ENCODE assay signal across 9 mouse cellular contexts in the genomic region with DNA sequence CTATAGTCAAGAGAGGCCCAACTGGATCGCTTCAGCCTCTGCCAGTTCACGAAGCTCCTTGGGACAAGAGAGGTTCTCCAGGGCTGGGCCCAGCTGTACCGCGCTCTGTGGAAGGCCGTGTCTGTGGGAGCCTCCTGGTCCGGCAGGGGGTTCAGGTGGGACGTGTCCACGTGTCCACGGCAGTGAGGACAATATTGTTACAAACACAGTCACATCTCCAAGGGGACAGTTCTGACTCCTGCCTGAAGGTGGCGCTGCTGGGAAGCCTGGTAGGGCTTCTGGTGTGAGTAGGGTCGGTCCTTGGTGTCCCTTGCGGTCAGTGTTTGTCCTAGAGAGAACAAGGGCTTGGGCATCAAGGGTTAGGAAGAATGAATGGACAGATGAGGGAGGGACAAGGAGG. TPM values are rescaled to one million over a fixed set of nuclear protein-coding genes. Genes with fewer than 3 reads are reported as not detected.
DNase-seq lines count a peak whose midpoint lies in the region; ATAC-seq lines count a peak whose summit lies in the region.
"Had no signal": no experiment of that assay in that cellular context is flagged by ENCODE, and none has a peak within 500 bp of the region (broad histone marks: within the 10 kb centered on the region; RNA-seq: fewer than 3 reads in every experiment).

No protein-coding gene starts in this region.

- ATAC-seq in intestine, embryonic 15.5 days: no peak

- WGBS in intestine, embryonic 15.5 days: 88% methylated on average over 12 of the region's 12 CpGs

- no peaks in the 10 kb centered on the region for H3K9me3 ChIP-seq in intestine, embryonic 15.5 days
- H3K9me3 ChIP-seq: limb, embryonic 15.5 days had no signal

- intact Hi-C loops in left cerebral cortex, postnatal 4 days (cut with DNase I): loop anchor here (5.0 kb wide), 2 partner anchors 52 to 92 kb away; partner anchors contain the start of gene Rfc2

- no peak overlapping the region for H3K4me2 ChIP-seq in intestine, embryonic 15.5 days (replicated peaks)
- H3K4me2 ChIP-seq: limb, embryonic 15.5 days had no signal

- no peak overlapping the region for H3K9ac ChIP-seq in intestine, embryonic 15.5 days
- H3K9ac ChIP-seq: limb, embryonic 15.5 days had no signal

- H3K36me3 ChIP-seq in intestine, embryonic 15.5 days: peaks cover 18% of the 10 kb centered on the region

- H3K27me3 ChIP-seq in intestine, embryonic 15.5 days (replicated peaks): no peaks in the 10 kb centered on the region
- H3K27me3 ChIP-seq: limb, embryonic 15.5 days had no signal

- no peak overlapping the region for H3K27ac ChIP-seq in intestine, embryonic 15.5 days
- H3K27ac ChIP-seq: limb, embryonic 15.5 days had no signal

- peak; percentile 27 for DNase-seq in cerebellum, adult 8-10 months
- no peak for DNase-seq in cerebellum, adult 9-10 months
- DNase-seq in left cerebral cortex, postnatal 4 days: peak; percentile 48
- no peak for DNase-seq in left cerebral cortex, adult 11 months (ENCODE audit: low spot score)
- DNase-seq in c-Kit-positive CD71-negative TER-119-negative erythroid progenitor cells, embryonic 14.5 days (ENCODE audit: low read depth): peak; percentile 34
- peak; percentile 58 to 81 for DNase-seq in spleen, postnatal 4 days (ENCODE audit: low spot score in 2 of 2)
- no peak for DNase-seq in neural tube, embryonic 10.5 days (ENCODE audit: extremely low spot score, low spot score)

- no peak overlapping the region for H3K4me3 ChIP-seq in intestine, embryonic 15.5 days (replicated peaks)
- H3K4me3 ChIP-seq: limb, embryonic 15.5 days had no signal

- H3K4me1 ChIP-seq in intestine, embryonic 15.5 days (replicated peaks): peaks cover 10% of the 10 kb centered on the region

RNA-seq across cellular contexts. Expression of gene Gtf2ird1, which starts 33.9 kb away (rescaled TPM):
- 10 to 100 TPM; 67.6 to 81.6 TPM for total RNA-seq in left cerebral cortex, postnatal 4 days (2021)
- 81.6 and 84.4 TPM in 2 replicates for polyA plus RNA-seq in intestine, embryonic 15.5 days (2015; fragmentation: Nextera tagmentation; extraction: Ambion mirVana)

Comparison
In these comparisons a context has a peak if more than half of its experiments do, and no peak if none do; other contexts are left out.
1. DNase-seq: peak in cerebellum, adult 8-10 months (single experiment), left cerebral cortex, postnatal 4 days (single experiment), c-Kit-positive CD71-negative TER-119-negative erythroid progenitor cells, embryonic 14.5 days (single experiment) and spleen, postnatal 4 days (2 of 2); none in cerebellum, adult 9-10 months (single experiment), left cerebral cortex, adult 11 months (single experiment) and neural tube, embryonic 10.5 days (single experiment).